Mouse (Mus musculus) kidney, adult 11 months (tissue): ENCODE results near the gene Fgd2.
"Not testable (repeated sequence)": the region's sequence is repeated elsewhere in the genome, so short reads cannot be mapped to it uniquely, and the experiment has no call there.

ENCODE experiments used
- DNase-seq: peaks from one replicate; pipeline ENCODE4 v3.0.0; 2022

Gene Fgd2

GRCm38 (mm10) chr17:29368726-29369125 is 8.0 kb downstream of the Fgd2 start:
- DNase-seq = no peak

- DNase-seq = peak; percentile 88
Measured at GRCm38 (mm10) chr17:29370984-29371723, 10.4 kb downstream of the Fgd2 start.

GRCm38 (mm10) chr17:29375871-29376270 is 15.2 kb downstream of the Fgd2 start:
- DNase-seq = no peak

GRCm38 (mm10) chr17:29378056-29378455 is 17.3 kb downstream of the Fgd2 start:
- DNase-seq = no peak

- no peak for DNase-seq
Measured at GRCm38 (mm10) chr17:29380241-29380640, 19.5 kb downstream of the Fgd2 start.

GRCm38 (mm10) chr17:29381472-29381871 is 20.8 kb downstream of the Fgd2 start:
- peak; percentile 45 for DNase-seq

- DNase-seq = no peak
Measured at GRCm38 (mm10) chr17:29382417-29382816, 21.7 kb downstream of the Fgd2 start.

GRCm38 (mm10) chr17:29383923-29384322 is 23.2 kb downstream of the Fgd2 start:
- no peak for DNase-seq

GRCm38 (mm10) chr17:29384850-29385438 is 24.2 kb downstream of the Fgd2 start:
- DNase-seq = peak; percentile 77

GRCm38 (mm10) chr17:29385746-29386145 is 25.0 kb downstream of the Fgd2 start:
- no peak for DNase-seq

- no peak for DNase-seq
Measured at GRCm38 (mm10) chr17:29388978-29389377, 28.3 kb downstream of the Fgd2 start.

GRCm38 (mm10) chr17:29391280-29391679 is 30.6 kb downstream of the Fgd2 start:
- no peak for DNase-seq

GRCm38 (mm10) chr17:29393335-29394089 is 32.8 kb downstream of the Fgd2 start:
- DNase-seq = no peak

GRCm38 (mm10) chr17:29394106-29394760 is 33.5 kb downstream of the Fgd2 start:
- DNase-seq = no peak

GRCm38 (mm10) chr17:29394761-29395160 is 34.0 kb downstream of the Fgd2 start:
- not testable (repeated sequence) for DNase-seq

- no peak for DNase-seq
Measured at GRCm38 (mm10) chr17:29395381-29395780, 34.7 kb downstream of the Fgd2 start.

- no peak for DNase-seq
Measured at GRCm38 (mm10) chr17:29396056-29396799, 35.5 kb downstream of the Fgd2 start.

GRCm38 (mm10) chr17:29396821-29397242 is 36.1 kb downstream of the Fgd2 start:
- DNase-seq = peak; percentile 75

- DNase-seq = peak; percentile 84
Measured at GRCm38 (mm10) chr17:29397480-29398433, 37.0 kb downstream of the Fgd2 start.

GRCm38 (mm10) chr17:29398434-29399026 is 37.8 kb downstream of the Fgd2 start:
- no peak for DNase-seq
